Mouse (Mus musculus): ENCODE results near the gene Hsd3b7.

Gene Hsd3b7

DNA sequence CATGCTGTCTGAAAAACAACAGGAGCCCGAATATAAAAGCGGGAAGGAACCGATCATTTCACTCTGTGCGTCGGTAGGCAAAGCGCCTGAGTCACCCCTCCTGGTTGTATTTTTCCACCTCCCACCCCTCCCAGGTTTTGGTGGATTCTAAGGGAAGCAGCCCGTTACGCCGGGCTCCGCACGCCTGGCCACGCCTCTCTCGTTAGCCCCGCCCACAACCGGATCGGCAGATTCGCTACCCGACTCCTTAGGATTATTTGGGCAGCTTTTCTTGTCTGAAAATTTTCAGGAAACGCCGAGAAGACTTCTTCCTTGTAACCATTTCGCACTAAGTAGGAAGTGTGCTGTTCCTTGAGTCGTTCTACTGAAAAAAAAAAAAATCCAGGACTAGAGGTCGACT lies 24.0 kb upstream of the Hsd3b7 start, which contains the start of gene Setd1a:
Gene Setd1a, plus strand, starts transcription at position 245 of the 400 bp plus-strand sequence.
- peak; percentile 77 for DNase-seq (ENCODE audit: low read depth)

- peak; percentile 96 for DNase-seq (ENCODE audit: low read depth)
Observed at GRCm38 (mm10) chr7:127776878-127777473, 23.4 kb upstream of the Hsd3b7 start.

GRCm38 (mm10) chr7:127777474-127778266 lies 22.7 kb upstream of the Hsd3b7 start:
- DNase-seq (ENCODE audit: low read depth): no peak

- DNase-seq (ENCODE audit: low read depth): no peak
Observed at GRCm38 (mm10) chr7:127778350-127778749, 22.1 kb upstream of the Hsd3b7 start.

- DNase-seq (ENCODE audit: low read depth): no peak
Observed at GRCm38 (mm10) chr7:127785308-127785707, 15.1 kb upstream of the Hsd3b7 start, which contains the start of gene Gm49388. Gm49388 (plus strand) TSS chr7:127785608.

- DNase-seq (ENCODE audit: low read depth): no peak
Observed at GRCm38 (mm10) chr7:127797076-127797845, 3.1 kb upstream of the Hsd3b7 start.

GRCm38 (mm10) chr7:127798591-127798990 lies 1.8 kb upstream of the Hsd3b7 start:
- no peak for DNase-seq (ENCODE audit: low read depth)

GRCm38 (mm10) chr7:127799211-127799610 lies 1.2 kb upstream of the Hsd3b7 start:
- no peak for DNase-seq (ENCODE audit: low read depth)

DNA sequence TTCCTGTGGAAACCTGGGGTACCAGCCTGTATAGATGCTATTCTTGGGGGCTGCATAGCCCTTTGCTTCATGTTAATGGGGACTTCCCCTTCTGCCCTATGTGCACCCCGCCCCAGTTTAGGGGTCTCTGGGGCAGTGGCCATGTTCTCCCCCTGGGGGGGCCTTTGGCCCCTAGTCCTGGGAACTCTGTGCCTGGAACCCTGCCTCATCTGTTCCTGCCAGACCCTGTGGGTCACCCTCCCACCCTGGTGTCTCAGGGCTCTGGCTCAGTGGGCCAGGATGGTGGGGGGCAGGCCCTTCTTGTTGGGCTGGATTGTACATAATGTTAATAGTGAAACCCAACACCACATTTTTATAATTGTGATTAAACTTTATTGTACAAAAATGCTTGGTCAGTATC lies 666 bp upstream of the Hsd3b7 start:
- DNase-seq (ENCODE audit: low read depth): no peak

DNA sequence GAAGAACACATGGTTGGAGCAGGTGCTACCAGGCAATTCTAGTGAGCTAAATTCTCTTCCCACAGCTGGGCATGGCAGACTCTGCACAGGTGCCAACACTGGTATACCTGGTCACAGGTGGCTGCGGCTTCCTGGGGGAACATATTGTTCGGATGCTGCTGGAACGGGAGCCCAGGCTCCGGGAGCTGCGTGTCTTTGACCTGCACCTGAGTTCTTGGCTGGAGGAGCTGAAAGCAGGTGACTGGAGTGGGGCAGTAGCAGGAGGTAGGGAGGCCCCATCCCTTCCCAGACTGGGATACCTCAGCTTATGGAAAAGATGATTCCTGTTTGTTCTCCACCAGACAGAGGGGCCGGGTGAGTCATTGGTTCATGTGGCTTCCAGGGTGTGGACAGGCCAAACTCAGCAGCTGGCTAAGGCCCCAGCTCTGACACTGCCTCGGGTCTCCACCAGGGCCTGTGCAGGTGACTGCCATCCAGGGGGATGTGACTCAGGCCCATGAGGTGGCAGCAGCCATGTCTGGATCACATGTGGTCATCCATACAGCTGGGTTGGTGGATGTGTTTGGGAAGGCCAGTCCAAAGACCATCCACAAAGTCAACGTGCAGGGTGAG lies 712 bp downstream of the Hsd3b7 start:
- DNase-seq (ENCODE audit: low read depth): no peak

DNA sequence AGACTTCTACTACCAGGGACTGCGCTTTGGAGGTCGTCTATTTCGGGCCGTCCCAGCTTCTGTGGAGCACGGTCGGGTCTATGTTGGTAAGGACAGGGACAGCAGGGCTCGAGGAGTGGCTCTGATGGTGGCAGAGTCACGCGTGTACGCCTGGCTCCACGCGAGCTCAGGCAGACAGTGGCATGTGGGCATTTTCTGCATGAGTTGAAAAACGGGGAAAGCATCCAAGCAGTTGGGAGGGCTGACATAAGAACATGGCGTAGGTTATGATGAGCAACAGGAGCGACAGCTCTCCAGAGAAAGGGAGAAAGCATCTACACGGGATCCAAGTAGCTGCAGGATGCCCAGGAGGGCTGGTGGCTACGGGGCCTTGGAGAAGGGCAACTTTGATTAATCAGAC lies 1.9 kb downstream of the Hsd3b7 start:
- no peak for DNase-seq (ENCODE audit: low read depth)

GRCm38 (mm10) chr7:127808821-127809220 lies 8.4 kb downstream of the Hsd3b7 start:
- no peak for DNase-seq (ENCODE audit: low read depth)

GRCm38 (mm10) chr7:127809846-127810245 lies 9.4 kb downstream of the Hsd3b7 start:
- DNase-seq (ENCODE audit: low read depth): no peak

DNA sequence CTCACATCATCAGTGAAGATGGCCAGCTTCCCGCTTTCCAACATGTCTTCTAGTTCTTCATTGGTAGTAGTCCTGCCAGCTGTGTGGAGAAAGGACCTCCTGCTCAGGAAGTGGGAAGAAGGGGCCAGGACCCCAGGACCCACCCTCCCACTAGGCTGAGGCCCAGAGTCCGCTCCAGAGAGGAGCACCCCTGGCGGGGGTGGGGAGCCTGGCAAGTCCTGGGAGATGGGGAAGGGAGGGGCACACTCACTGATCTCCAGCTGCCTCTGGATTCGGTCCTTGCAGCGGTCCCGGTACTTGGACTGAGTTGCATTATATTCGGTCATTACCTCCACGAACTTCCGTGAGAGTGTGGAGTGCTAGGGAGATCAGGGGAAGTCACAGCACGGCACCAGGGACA lies 10.2 kb downstream of the Hsd3b7 start:
- no peak for DNase-seq (ENCODE audit: low read depth)

GRCm38 (mm10) chr7:127811240-127811639 lies 10.8 kb downstream of the Hsd3b7 start:
- DNase-seq (ENCODE audit: low read depth): no peak

- no peak for DNase-seq (ENCODE audit: low read depth)
Observed at GRCm38 (mm10) chr7:127812292-127812691, 11.9 kb downstream of the Hsd3b7 start.

- DNase-seq (ENCODE audit: low read depth): no peak
Observed at GRCm38 (mm10) chr7:127813821-127814220, 13.4 kb downstream of the Hsd3b7 start.

DNA sequence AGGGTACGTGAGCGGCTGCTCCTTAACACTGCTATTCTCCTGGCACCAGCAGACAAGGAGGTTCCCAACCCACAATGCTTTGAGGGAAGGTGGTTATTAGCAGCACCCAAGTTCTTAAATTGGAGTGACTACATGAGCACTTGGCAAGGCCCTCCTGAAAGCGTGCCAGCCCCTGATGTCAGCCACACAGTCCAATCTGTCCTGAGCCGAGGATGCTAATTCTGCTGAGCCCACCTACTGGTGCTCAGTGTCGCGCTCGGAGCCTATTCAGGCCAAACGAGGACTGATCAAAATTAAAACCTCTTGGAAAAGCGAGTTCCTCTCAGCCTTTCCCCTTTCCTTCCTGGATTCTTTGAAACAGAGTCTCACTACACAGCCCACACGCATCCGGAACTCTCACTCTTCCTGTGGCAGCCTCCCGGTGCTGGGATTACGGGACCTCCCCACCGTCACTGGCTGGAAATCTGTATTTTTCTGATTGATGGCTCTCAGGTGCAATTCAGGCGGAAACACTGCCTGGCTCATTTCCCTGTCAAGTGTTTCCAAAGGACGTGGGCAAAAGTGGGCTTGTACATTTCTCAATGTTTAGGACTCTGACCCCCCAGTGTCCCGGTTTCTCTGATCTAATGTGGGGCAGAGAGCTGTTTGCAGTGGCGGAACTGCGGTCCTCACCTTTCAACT lies 14.0 kb downstream of the Hsd3b7 start:
- DNase-seq (ENCODE audit: low read depth): no peak

DNA sequence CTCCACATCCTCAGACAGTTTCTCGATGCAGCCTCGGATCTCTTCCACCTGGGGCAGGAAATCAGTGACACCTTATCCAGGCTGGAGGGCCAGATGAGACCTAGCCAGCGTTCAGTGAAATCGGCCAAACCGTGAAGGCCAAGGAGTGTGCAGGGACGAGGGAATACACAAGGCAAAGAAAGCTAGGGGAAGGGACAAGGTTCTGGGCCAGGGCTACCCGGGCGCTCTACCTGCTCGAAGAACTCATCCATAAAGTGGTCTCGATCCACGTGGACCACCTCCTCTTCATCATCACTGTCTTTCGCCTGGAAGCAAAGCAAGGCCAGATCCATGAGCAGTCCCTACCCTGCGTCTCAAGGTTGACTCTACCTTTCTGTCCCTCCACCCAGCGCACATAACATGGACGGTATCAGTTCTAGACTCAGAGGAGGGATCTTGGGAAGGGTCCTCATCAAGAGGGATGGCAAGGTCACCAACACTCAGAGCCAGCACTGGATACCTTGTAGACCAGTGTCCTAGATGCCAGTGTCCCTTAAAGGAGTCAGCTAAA lies 14.8 kb downstream of the Hsd3b7 start:
- no peak for DNase-seq (ENCODE audit: low read depth)

GRCm38 (mm10) chr7:127815954-127816821 lies 15.8 kb downstream of the Hsd3b7 start:
- DNase-seq (ENCODE audit: low read depth): no peak
